Mouse (Mus musculus) E14TG2a.4 (cell line): Measurements from ENCODE around the gene Dhrs4.

Source experiments
- H3K27me3 ChIP-seq: 2 replicates; pipeline ENCODE4 v1.6.1; 2014; ENCODE audit warnings: low read length, control low read depth; ENCODE audit not compliant: insufficient read depth
- H3K36me3 ChIP-seq: 2 replicates; pipeline ENCODE4 v1.6.1; 2014; ENCODE audit warnings: low read length, control low read depth; ENCODE audit not compliant: insufficient read depth
- H3K4me1 ChIP-seq: replicated peaks from 2 replicates; pipeline ENCODE4 v1.6.1; 2014; ENCODE audit warnings: low read depth, low read length, control low read depth
- H3K4me3 ChIP-seq: replicated peaks from 2 replicates; pipeline ENCODE4 v1.5.1; 2014; ENCODE audit warnings: mild to moderate bottlenecking, low read length
- H3K9me3 ChIP-seq: 2 replicates; pipeline ENCODE4 v1.6.1; 2014; ENCODE audit warnings: low read length, control low read depth
- CTCF ChIP-seq: conservative IDR thresholded peaks from 2 replicates; pipeline ENCODE4 v1.5.1; 2014; ENCODE audit warnings: low read length
- NANOG ChIP-seq: IDR thresholded peaks from 2 replicates; pipeline ENCODE4 v1.6.1; 2014; ENCODE audit warnings: borderline replicate concordance, low read length, mixed read lengths
- POU5F1 ChIP-seq: IDR thresholded peaks from 2 replicates; pipeline ENCODE4 v1.6.1; 2014; ENCODE audit warnings: low read length, borderline replicate concordance

Gene Dhrs4

DNA sequence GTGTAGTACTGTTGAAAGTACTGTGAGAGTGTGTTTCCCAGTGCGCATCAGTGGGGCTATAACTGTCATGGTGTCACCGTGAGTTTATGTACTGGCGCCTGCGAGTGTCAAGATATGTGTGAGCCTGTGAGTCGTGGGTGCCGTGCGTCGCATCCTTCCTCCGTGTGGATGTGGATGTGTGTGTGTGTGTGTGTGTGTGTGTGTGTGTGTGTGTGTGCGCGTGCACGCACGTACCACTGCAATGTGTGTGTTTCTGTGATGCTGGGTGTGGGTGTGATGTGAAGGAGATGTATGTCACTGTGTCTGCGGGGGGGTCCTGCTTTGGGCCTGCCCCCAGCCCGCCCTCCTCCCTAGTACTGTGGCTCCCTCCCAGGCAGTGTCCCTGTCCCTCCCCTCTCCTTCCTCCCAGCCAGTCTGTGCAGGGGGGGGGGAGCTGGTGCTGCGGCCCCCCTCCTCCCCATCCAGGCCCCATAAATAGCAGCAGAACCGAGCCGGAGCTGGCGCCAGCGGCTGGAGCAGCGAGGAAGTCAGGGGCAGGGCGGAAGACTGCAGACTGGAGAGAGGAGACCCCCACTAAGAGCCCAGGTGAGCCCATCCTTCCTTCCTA, 31.7 kb downstream of the Dhrs4 start, which contains the start of gene Cpne6:
Cpne6 (plus strand) TSS at position 321 of the 607 bp plus-strand sequence.
- Histone ChIP-seq H3K27me3 (peaks cover 45% of the 10 kb centered on the region), H3K4me1 (peaks cover 28% of the 10 kb centered on the region), H3K4me3 (peak within 1 kb of the TSS; percentile 43), H3K36me3 (no peaks in the 10 kb centered on the region), H3K9me3 (peaks cover 6% of the 10 kb centered on the region)
- TF ChIP-seq CTCF (no peak), NANOG (no peak), POU5F1 (no peak)

DNA sequence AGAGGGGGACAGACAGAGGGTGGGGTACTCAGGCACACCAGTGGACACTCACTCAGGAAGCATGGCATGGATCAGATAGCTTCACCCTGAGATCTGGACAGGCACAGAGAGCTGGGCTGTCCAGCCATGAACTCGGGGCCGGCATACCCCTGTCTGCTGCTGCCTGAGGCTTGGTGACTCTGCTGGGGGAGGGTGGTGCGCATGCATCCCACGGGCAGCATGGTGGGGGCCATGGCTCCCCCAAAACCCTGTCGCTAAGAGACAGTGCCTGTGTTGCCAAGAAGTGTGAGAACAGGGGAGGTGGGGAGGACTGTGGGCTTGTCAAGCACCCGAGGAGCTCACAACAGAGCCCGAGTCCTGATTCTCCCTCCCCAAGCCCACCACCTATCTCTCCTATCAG, 32.5 kb downstream of the Dhrs4 start:
- TF ChIP-seq POU5F1 (no peak), NANOG (no peak), CTCF (no peak)
- Histone ChIP-seq H3K36me3 (no peaks in the 10 kb centered on the region), H3K9me3 (peaks cover 2% of the 10 kb centered on the region), H3K4me1 (peaks cover 36% of the 10 kb centered on the region), H3K27me3 (peaks cover 51% of the 10 kb centered on the region), H3K4me3 (no peak overlapping the region)

GRCm38 (mm10) chr14:55513927-55514326, 35.4 kb downstream of the Dhrs4 start:
- H3K4me3 ChIP-seq, result no peak overlapping the region
- H3K27me3 ChIP-seq, result peaks cover 65% of the 10 kb centered on the region
- no peaks in the 10 kb centered on the region for H3K9me3 ChIP-seq
- no peak for TF ChIP-seq NANOG
- no peak for TF ChIP-seq CTCF
- TF ChIP-seq POU5F1, result no peak
- H3K4me1 ChIP-seq, result peaks cover 48% of the 10 kb centered on the region
- H3K36me3 ChIP-seq, result no peaks in the 10 kb centered on the region

- Histone ChIP-seq H3K9me3 (no peaks in the 10 kb centered on the region), H3K27me3 (peaks cover 80% of the 10 kb centered on the region), H3K36me3 (no peaks in the 10 kb centered on the region), H3K4me3 (peak overlapping the region; percentile 26; the same call in 1 of the 2 replicates), H3K4me1 (peaks cover 40% of the 10 kb centered on the region)
- TF ChIP-seq POU5F1 (no peak), NANOG (no peak), CTCF (no peak)
These were observed 37.3 kb downstream of the Dhrs4 start for GRCm38 (mm10) chr14:55515846-55516245.

DNA sequence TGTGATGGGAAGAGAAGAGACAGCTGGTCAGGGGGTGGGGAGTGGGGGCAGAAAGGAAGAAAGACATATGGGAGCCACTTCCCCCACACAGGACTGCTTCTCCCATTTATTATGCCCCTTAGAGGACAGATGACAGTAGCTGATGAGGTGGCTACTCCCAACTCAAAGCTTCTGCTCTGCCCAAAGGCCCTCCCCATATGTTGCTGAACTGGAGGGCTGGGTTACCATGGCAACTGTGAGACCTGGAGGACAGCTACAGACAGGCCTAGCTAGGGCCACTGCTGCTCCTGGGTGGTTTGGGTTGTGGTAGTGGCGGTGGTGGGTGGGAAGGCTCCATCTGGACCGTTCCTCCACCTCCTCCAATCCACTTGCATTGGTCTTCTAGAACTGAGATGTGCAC, 40.3 kb downstream of the Dhrs4 start:
- TF ChIP-seq POU5F1 (no peak), NANOG (no peak), CTCF (no peak)
- peaks cover 87% of the 10 kb centered on the region for H3K27me3 ChIP-seq
- H3K36me3 ChIP-seq, result no peaks in the 10 kb centered on the region
- no peaks in the 10 kb centered on the region for H3K9me3 ChIP-seq
- H3K4me1 ChIP-seq, result peaks cover 35% of the 10 kb centered on the region
- no peak overlapping the region for H3K4me3 ChIP-seq

DNA sequence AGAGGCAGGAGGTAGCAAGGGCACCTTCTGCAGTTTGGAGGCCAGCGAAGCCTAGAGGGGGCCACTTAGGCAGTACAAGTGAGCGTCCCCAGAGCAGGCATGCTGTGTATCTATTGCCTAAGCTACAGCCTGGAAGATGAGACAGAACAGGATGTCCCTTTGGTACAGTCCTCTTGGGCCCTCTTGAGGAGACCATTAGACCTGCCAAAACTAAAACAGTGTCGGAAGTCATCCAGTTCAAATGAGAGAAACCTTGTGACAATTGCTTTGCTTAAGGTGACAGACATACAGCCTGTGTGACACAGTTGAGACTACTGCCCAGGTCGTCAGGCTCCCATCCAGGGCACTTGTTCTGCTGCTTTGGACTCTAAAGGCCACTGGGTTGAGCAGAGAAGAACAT, 41.0 kb downstream of the Dhrs4 start:
- Histone ChIP-seq H3K27me3 (peaks cover 91% of the 10 kb centered on the region), H3K36me3 (no peaks in the 10 kb centered on the region), H3K4me1 (peaks cover 34% of the 10 kb centered on the region), H3K9me3 (no peaks in the 10 kb centered on the region), H3K4me3 (no peak overlapping the region)
- TF ChIP-seq CTCF, result no peak
- TF ChIP-seq NANOG, result no peak
- TF ChIP-seq POU5F1, result no peak

DNA sequence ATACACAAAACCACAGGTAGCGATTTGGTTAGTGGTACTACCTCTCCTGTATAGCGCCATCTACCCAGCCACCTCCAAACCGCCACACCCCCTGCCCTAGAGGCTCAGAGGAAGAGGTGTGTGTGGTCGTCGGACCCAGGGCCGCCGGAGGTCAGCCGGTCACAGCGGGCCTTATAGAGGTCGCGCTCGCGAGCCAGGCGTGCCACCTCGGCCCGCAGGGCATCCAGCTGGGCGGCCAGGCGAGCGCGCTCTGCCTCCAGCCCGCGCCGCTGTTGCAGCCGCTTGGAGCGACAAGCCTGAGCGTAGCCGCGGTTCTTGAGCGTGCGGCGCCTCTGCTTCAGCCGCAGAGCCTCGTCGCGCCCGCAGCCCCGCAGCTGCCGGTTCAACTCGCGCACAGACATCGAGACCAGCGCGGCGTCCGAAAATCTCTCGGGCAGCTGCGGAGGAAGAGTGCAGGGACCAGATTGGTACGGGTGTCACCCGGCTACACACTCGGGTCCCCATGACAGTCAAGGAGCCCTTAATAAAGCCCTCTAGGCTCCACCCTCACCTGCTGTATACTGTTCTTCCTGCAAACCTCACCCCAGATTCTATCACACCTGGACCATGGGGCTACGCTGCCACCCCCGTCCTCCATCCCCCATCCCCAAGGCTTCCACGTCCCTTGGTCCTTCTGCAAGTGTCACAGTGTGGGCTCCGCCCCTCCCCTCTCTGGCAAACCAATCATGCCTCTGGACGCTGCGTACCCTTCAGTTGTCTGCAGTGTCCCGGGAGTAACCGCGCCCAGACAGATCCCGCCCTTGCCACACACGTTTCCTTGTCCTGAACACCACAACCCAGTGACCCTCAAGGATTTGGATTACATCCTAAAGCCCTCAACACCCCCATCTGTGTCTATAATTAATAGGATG, 42.1 kb downstream of the Dhrs4 start:
- H3K9me3 ChIP-seq, result no peaks in the 10 kb centered on the region

DNA sequence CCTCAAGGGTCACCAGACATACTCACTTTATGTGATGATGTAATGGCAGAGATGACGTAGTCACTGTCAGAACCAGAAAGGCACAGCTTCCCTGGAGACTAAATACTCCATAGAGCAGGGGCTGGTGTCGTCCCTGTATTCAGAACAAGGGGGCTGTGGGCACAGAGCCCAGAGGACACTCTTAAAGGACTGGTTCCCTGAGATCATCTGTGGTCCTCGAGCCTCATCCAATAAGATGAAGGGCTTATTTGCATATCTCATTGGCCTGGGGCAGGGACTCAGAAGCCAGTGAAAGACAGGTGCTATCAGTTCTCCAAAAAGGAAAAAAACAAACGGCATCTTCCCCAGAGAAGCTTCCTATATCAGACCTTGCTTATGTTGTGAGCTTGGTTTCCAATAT, 45.5 kb downstream of the Dhrs4 start:
- peaks cover 12% of the 10 kb centered on the region for H3K4me1 ChIP-seq
- no peaks in the 10 kb centered on the region for H3K9me3 ChIP-seq
- H3K4me3 ChIP-seq, result no peak overlapping the region
- TF ChIP-seq NANOG (no peak), POU5F1 (no peak), CTCF (no peak)
- H3K36me3 ChIP-seq, result no peaks in the 10 kb centered on the region
- peaks cover 63% of the 10 kb centered on the region for H3K27me3 ChIP-seq

More for the DNA sequence above, 42.1 kb downstream of the Dhrs4 start:
- peaks cover 27% of the 10 kb centered on the region for H3K4me1 ChIP-seq
- no peaks in the 10 kb centered on the region for H3K36me3 ChIP-seq
- H3K27me3 ChIP-seq, result peaks cover 88% of the 10 kb centered on the region
- peak overlapping the region; percentile 86 for H3K4me3 ChIP-seq
- TF ChIP-seq NANOG, result no peak
- TF ChIP-seq CTCF, result no peak
- no peak for TF ChIP-seq POU5F1
